Comparison of ENCODE assay signal across 18 mouse cellular contexts in genomic region chr13:112325126-112325525, GRCm38 (mm10). TPM values are rescaled to one million over a fixed set of nuclear protein-coding genes. Genes with fewer than 3 reads are reported as not detected.
DNase-seq lines count a peak whose midpoint lies in the region.
"Had no signal": no experiment of that assay in that cellular context is flagged by ENCODE, and none has a peak within 500 bp of the region (broad histone marks: within the 10 kb centered on the region; RNA-seq: fewer than 3 reads in every experiment).

No protein-coding gene starts in this region.

- DNase-seq in heart, adult 11 months, result peak; percentile 5
- DNase-seq in heart, postnatal 14 days, result no peak
- DNase-seq in NIH3T3 (ENCODE audit: low read depth) (peak; percentile 78), adipocyte (ENCODE audit: low spot score) (peak; percentile 54)
- peak; percentile 75 for DNase-seq in fibroblast of lung, adult 2 months (ENCODE audit: low read depth)
- no peak for DNase-seq in kidney, adult 9 months
- DNase-seq in kidney, adult 18-20 months, result no peak
- DNase-seq in retina, embryonic 14.5 days (ENCODE audit: low spot score), result no peak
- DNase-seq: adrenal gland, adult 2 months; adrenal gland, postnatal 14 days; adrenal gland, postnatal 36 days; cerebellum, adult 11-12 months; cerebellum, adult 2 months; cerebellum, adult 9-10 months; cerebellum, postnatal 10 days; cerebellum, postnatal 25 days; forebrain, postnatal 0 days had no signal

- intact Hi-C loops in heart, postnatal 14 days (cut with DNase I), result no loop called here

RNA-seq across cellular contexts. Expression of gene Ankrd55, which starts 36.9 kb away (rescaled TPM):
- under 1 TPM; 0.19 to 0.29 TPM for total RNA-seq in heart, postnatal 14 days (2021)
- total RNA-seq: MEL had no signal

Comparison
In these comparisons a context has a peak if more than half of its experiments do, and no peak if none do; other contexts are left out.
1. DNase-seq: peak in heart, adult 11 months (single experiment), NIH3T3 (single experiment), adipocyte (single experiment) and fibroblast of lung, adult 2 months (single experiment); none in heart, postnatal 14 days (0 of 2), kidney, adult 9 months (single experiment), kidney, adult 18-20 months (single experiment) and retina, embryonic 14.5 days (single experiment).